Mouse (Mus musculus): ENCODE measurements around the gene Fnbp4. TPM values are rescaled to one million over a fixed set of nuclear protein-coding genes. Genes with fewer than 3 reads are reported as not detected.
"Not testable (repeated sequence)": the region's sequence is repeated elsewhere in the genome, so short reads cannot be mapped to it uniquely, and the experiment has no call there.

Gene Fnbp4
- total and polyA plus RNA-seq, 3 experiments: 33.6 to 74.0 (median 48.8) TPM

GRCm38 (mm10) chr2:90822978-90823377 lies 77.8 kb downstream of the Fnbp4 start:
- H3K27ac ChIP-seq (ENCODE audit: insufficient read depth, low read depth): no peak overlapping the region
- no peaks in the 10 kb centered on the region for H3K27me3 ChIP-seq (replicated peaks)
- H3K9me3 ChIP-seq (replicated peaks; ENCODE audit: low read length): peaks cover 12% of the 10 kb centered on the region
- in situ Hi-C loops (cut with MboI; ENCODE audit: low pct_ligation_motif_present, low pct_unique_long_range_greater_than_20kb, low sequenced_read_pairs): no loop called here
- H3K79me2 ChIP-seq (replicated peaks; ENCODE audit: control insufficient read depth, extremely low read depth, insufficient read depth, poor library complexity, severe bottlenecking): no peaks in the 10 kb centered on the region
- dilution Hi-C loops (cut with MboI; ENCODE audit: extremely low pct_ligation_motif_present, extremely low pct_unique_long_range_greater_than_20kb, low sequenced_read_pairs): no loop called here
- no peak for DNase-seq (ENCODE audit: extremely low read depth)
- no peak overlapping the region for H3K9ac ChIP-seq (ENCODE audit: insufficient read depth, low read depth)
- peaks cover 3 to 9% of the 10 kb centered on the region in 2 experiments for H3K4me1 ChIP-seq (ENCODE audit: control insufficient read depth in 1 of 2, insufficient read depth in 2 of 2)
- no peak overlapping the region for H3K4me2 ChIP-seq (ENCODE audit: insufficient read depth, low read depth, poor library complexity, severe bottlenecking)
- TF ChIP-seq TCF12 (IDR thresholded peaks at IDR 0.05; ENCODE audit: low read depth, low read length) (no peak), MEF2A (IDR thresholded peaks at IDR 0.05; ENCODE audit: borderline replicate concordance, low read depth, low read length) (no peak), SMC3 (IDR thresholded peaks at IDR 0.05; ENCODE audit: low read depth, low read length) (no peak), EP300 (IDR thresholded peaks at IDR 0.05; ENCODE audit: low read length) (no peak), ETS1 (conservative IDR thresholded peaks at IDR 0.05; ENCODE audit: low read depth, low read length) (no peak), ZKSCAN1 (IDR thresholded peaks at IDR 0.05; ENCODE audit: borderline replicate concordance, low read depth, low read length) (no peak), GABPA (IDR thresholded peaks at IDR 0.05; ENCODE audit: insufficient replicate concordance, low read depth, low read length) (no peak), ELF1 (IDR thresholded peaks at IDR 0.05; ENCODE audit: low read depth, low read length) (no peak), RAD21 (IDR thresholded peaks at IDR 0.05; ENCODE audit: low read depth, low read length) (no peak), CTCF (conservative IDR thresholded peaks at IDR 0.05 in 1 of 2, IDR thresholded peaks at IDR 0.05 in 1 of 2; ENCODE audit: low read depth in 2 of 2, low read length in 2 of 2) (no peak), MAX (IDR thresholded peaks at IDR 0.05; ENCODE audit: low read length) (no peak), USF1 (IDR thresholded peaks at IDR 0.05; ENCODE audit: low read depth, low read length) (no peak), JUND (conservative IDR thresholded peaks at IDR 0.05; ENCODE audit: low read depth, low read length) (no peak), POLR2AphosphoS2 (IDR thresholded peaks at IDR 0.05; ENCODE audit: low read depth, low read length) (no peak)
- H3K4me3 ChIP-seq (replicated peaks in 1 of 3; ENCODE audit: low read depth in 2 of 3, low read length in 2 of 3, poor library complexity in 1 of 3): no peak overlapping the region
- no peaks in the 10 kb centered on the region for H3K36me3 ChIP-seq (replicated peaks in 1 of 2; ENCODE audit: control insufficient read depth in 1 of 2, insufficient read depth in 1 of 2, low read length in 1 of 2)

- H3K4me3 ChIP-seq (replicated peaks in 1 of 3; ENCODE audit: low read depth in 2 of 3, low read length in 2 of 3, poor library complexity in 1 of 3): no peak overlapping the region
- TF ChIP-seq MEF2A (IDR thresholded peaks at IDR 0.05; ENCODE audit: borderline replicate concordance, low read depth, low read length): no peak
- no peak for TF ChIP-seq CTCF (conservative IDR thresholded peaks at IDR 0.05 in 1 of 2, IDR thresholded peaks at IDR 0.05 in 1 of 2; ENCODE audit: low read depth in 2 of 2, low read length in 2 of 2)
- no peak for TF ChIP-seq POLR2AphosphoS2 (IDR thresholded peaks at IDR 0.05; ENCODE audit: low read depth, low read length)
- peaks cover 3 to 12% of the 10 kb centered on the region in 2 experiments for H3K4me1 ChIP-seq (ENCODE audit: control insufficient read depth in 1 of 2, insufficient read depth in 2 of 2)
- in situ Hi-C loops (cut with MboI; ENCODE audit: low pct_ligation_motif_present, low pct_unique_long_range_greater_than_20kb, low sequenced_read_pairs) (no loop called here), dilution Hi-C loops (cut with MboI; ENCODE audit: extremely low pct_ligation_motif_present, extremely low pct_unique_long_range_greater_than_20kb, low sequenced_read_pairs) (no loop called here)
- peaks cover 12% of the 10 kb centered on the region for H3K9me3 ChIP-seq (replicated peaks; ENCODE audit: low read length)
- no peaks in the 10 kb centered on the region for H3K79me2 ChIP-seq (replicated peaks; ENCODE audit: control insufficient read depth, extremely low read depth, insufficient read depth, poor library complexity, severe bottlenecking)
- H3K9ac ChIP-seq (ENCODE audit: insufficient read depth, low read depth): no peak overlapping the region
- H3K36me3 ChIP-seq (replicated peaks in 1 of 2; ENCODE audit: control insufficient read depth in 1 of 2, insufficient read depth in 1 of 2, low read length in 1 of 2): no peaks in the 10 kb centered on the region
- DNase-seq (ENCODE audit: extremely low read depth): no peak
- no peak overlapping the region for H3K27ac ChIP-seq (ENCODE audit: insufficient read depth, low read depth)
- H3K4me2 ChIP-seq (ENCODE audit: insufficient read depth, low read depth, poor library complexity, severe bottlenecking): no peak overlapping the region
- no peaks in the 10 kb centered on the region for H3K27me3 ChIP-seq (replicated peaks)
Observed at GRCm38 (mm10) chr2:90823781-90824180, 78.6 kb downstream of the Fnbp4 start.

- H3K36me3 ChIP-seq (replicated peaks in 1 of 2; ENCODE audit: control insufficient read depth in 1 of 2, insufficient read depth in 1 of 2, low read length in 1 of 2); dilution Hi-C loops (cut with MboI; ENCODE audit: extremely low pct_ligation_motif_present, extremely low pct_unique_long_range_greater_than_20kb, low sequenced_read_pairs); in situ Hi-C loops (cut with MboI; ENCODE audit: low pct_ligation_motif_present, low pct_unique_long_range_greater_than_20kb, low sequenced_read_pairs): not testable (repeated sequence)
Observed at GRCm38 (mm10) chr2:90824528-90824927, 79.4 kb downstream of the Fnbp4 start.

More at GRCm38 (mm10) chr2:90824528-90824927, 79.4 kb downstream of the Fnbp4 start:
- not testable (repeated sequence) for H3K9ac ChIP-seq (ENCODE audit: insufficient read depth, low read depth); H3K27me3 ChIP-seq (replicated peaks); H3K79me2 ChIP-seq (replicated peaks; ENCODE audit: control insufficient read depth, extremely low read depth, insufficient read depth, poor library complexity, severe bottlenecking); DNase-seq (ENCODE audit: extremely low read depth); H3K4me2 ChIP-seq (ENCODE audit: insufficient read depth, low read depth, poor library complexity, severe bottlenecking); H3K4me3 ChIP-seq (replicated peaks in 1 of 3; ENCODE audit: low read depth in 2 of 3, low read length in 2 of 3, poor library complexity in 1 of 3); H3K27ac ChIP-seq (ENCODE audit: insufficient read depth, low read depth)
- Histone ChIP-seq H3K9me3 (replicated peaks; ENCODE audit: low read length) (peaks cover 12% of the 10 kb centered on the region), H3K4me1 (ENCODE audit: control insufficient read depth in 1 of 2, insufficient read depth in 2 of 2) (peaks cover 3 to 12% of the 10 kb centered on the region in 2 experiments)
